Mouse (Mus musculus) heart, adult 18-20 months (tissue): Measurements from ENCODE around the gene Esrrg. TPM values are rescaled to one million over a fixed set of nuclear protein-coding genes. Genes with fewer than 3 reads are reported as not detected.

ENCODE experiments used
- DNase-seq, 2 experiments: peaks; one replicate each; pipeline ENCODE4 v3.0.0; 2021 to 2022; ENCODE audit warnings: mixed read lengths in 1 of 2
- long read RNA-seq, 2 experiments: library from polyadenylated mRNA; stranded (forward); transcript quantifications; one replicate each; pipeline ENCODE4 v2.0.0; 2021
- total RNA-seq, 2 experiments: library from RNA; stranded (reverse); gene quantifications; 2 replicates each; pipeline ENCODE4 v1.2.3; 2021

Gene Esrrg
- total RNA-seq: 10 to 100 TPM; 45.3 to 57.9 TPM
- long read RNA-seq, experiment 1, partial matches to known transcripts: 13 of 16 reads
- long read RNA-seq, experiment 1, other reads (novel, unspliced or antisense): 3 of 16 reads
- long read RNA-seq, experiment 2, partial matches to known transcripts: 2 of 8 reads
- long read RNA-seq, experiment 2, other reads (novel, unspliced or antisense): 6 of 8 reads

DNA sequence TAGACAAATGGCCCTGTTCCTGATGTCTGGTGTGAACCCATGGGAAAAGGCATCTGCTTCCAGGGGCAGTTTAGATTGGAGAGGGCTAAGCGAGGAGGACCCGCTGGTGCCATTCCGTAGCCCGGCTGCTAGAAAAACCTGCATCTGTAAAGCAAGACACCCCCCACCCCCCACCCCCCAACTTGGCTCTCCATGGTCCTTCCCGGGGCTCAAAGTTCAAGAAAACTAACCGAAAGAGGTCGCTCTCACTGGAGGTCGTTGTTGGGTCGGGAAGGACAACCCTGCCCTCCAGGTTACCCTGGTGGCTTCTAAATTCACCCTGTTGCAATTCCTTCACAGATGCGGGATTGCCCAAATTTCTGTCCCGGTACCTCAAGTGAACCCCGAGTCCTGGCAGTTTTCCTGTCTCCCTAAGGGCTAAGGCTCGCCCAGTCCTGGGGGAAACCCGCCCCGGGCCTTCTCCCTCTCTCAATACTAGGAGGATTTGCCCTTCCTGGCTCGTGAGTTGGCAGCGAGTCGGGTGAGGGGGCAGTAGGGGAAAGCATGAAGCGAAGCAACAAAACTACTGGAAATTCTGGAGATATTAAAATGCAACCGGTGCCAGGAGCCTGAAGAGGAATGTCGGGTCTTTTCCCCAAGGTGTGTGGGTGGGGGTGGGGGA is at the start of gene Esrrg:
Esrrg (plus strand) TSS at position 531 of the 661 bp plus-strand sequence.
- DNase-seq: peak in 1 of 2 experiments; percentile 39

DNA sequence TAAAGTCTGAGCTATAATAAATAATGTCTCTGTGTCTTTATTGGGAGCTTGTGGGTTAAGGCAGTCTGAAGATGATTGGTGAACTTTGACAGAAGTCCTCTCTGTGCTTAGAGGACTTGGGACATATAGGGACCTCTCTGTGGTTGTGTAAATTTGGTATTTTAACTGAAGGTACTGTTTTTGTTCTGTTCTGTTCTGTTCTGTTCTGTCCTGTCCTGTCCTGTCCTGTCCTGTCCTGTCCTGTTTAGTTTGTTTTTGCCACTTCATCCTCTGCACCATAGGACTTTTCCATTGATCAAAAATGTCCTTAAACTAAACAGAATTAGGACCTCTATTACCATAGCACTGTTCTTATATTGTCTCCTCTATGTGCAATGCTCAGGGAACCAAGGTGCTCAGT is 24.6 kb upstream of the Esrrg start:
- DNase-seq: no peak

DNA sequence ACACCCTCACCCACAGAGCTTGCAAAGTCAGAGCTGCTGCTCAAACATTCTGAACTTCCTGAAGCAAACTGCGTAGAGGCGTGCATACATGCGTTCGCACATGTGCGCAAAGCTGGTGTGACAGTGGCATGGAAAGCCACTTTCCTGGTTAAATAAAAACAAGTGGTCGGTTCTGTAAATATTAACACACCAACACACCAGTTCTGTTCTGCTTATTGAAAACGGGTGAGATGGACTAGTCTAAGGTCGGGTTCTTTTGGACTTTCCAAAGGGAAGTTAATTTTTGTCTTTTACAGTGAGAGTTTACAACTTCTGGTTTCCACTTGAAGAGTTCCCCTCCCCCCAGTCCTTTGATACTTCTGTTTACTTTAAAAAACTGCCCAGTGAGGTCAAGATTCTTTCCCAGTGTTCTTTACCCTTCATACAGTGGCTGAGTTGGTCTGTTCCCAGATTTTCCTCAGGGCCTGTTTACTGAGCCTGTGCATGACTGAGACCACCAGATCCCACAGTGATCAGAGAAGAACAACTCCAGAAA is 22.0 kb upstream of the Esrrg start:
- no peak for DNase-seq

DNA sequence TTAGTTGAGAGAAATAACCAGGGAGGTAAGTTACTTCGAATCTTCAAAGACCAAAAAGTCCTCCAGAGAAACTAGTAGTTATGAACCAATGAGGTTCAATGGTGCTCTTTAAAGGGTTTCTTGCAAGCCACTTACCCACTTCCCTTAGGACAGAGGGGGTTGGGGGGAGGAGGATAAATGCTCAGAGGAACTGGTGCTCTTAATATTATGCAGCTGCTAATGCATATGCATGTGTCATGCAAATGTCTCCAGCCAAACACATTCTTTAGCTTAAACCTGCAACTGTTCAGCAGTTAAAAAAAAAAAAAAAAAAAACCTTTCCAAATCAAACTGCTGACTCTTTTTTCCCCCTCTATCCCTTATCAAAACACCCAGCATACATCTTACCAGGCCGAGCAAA is 5.6 kb upstream of the Esrrg start:
- no peak for DNase-seq

DNA sequence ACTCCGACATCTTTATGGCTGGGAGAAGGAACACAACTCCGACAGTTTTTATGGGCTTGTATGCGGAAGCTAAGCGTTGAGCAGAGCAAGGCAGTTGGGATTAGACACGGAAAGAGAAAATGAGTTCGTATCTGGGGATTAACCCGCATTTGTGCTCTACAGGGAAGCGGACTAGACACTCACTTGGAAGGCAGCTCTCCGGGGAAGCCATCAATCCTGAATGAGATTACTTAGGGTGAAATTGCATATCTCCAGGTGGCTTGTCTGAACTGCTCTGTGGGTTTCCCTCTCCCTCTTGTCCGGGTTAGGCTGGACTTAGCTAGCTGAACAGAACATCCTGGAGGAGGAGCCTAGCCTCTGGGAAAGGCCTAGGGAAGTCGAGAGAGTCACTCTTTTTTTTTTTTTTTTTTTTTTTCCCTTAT is 4.5 kb upstream of the Esrrg start:
- DNase-seq: no peak

DNA sequence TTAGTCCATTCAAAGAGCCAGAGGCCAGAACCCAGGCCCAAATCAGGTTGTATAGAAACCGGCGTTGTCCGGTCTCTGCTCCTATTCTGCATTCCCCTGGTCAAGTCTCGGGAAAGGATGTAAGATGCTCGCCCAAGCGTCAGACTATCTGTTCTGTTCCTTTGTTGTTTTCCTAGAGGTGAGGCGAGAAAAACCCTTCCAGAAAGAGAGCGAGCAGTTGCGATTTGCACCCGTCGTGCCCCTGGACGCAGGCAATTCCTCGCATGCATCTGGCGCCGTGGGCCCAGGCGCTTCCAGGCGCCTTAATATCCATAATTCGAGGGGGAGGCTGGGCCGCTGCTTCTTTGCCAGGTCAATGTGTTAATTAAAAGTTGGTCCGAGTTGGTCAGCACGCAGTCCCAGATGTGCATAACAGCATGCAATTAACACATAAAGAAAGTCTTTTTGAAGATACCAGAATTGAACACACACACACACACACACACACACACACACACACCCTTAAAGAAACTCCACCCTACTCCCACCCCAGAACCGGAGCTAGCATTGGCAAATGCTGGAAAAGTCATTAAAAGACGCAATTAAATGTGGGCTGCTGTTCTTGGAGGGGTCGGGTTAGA is 3.8 kb upstream of the Esrrg start:
- no peak for DNase-seq

DNA sequence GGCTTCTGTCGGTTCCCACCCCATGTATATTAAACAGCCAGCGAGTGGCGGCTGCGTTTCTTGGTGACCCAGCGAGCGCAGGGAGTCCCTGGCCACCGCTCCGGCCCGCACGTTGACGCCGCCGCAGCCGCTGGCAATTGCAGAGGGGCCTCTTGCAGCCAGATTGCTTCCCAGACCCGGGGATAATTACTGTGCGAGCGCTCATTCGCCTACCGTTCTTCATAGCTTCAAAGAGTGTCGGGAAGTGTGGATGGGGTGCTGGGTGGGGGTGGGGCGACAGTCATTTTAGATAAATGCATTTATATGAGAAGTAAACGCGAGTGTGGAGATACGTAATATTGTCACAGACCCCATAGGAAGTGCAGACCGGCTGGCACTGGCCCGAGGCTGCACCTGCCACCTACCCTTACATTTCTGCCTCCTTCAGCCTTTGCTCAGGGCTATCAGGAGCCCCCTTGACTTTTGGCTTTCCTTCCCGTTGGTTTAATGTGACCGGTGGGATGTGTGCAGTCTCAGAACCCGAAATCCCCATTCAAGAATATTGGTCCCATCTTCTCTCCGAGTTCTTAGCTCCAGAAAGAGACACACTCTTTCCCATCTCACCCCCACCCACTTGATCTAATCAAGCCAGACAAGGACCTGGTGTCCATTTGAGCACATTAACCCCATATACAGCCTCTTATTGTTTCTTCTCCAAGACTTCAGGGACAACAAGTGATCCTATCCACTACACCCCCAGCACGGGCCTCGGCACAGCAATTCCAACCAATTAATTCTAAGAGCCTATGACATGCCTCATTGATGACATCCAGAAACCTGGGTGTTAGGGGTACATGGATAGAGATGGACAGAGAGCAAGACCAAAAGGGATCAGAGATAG is 3.0 kb upstream of the Esrrg start:
- DNase-seq: no peak

DNA sequence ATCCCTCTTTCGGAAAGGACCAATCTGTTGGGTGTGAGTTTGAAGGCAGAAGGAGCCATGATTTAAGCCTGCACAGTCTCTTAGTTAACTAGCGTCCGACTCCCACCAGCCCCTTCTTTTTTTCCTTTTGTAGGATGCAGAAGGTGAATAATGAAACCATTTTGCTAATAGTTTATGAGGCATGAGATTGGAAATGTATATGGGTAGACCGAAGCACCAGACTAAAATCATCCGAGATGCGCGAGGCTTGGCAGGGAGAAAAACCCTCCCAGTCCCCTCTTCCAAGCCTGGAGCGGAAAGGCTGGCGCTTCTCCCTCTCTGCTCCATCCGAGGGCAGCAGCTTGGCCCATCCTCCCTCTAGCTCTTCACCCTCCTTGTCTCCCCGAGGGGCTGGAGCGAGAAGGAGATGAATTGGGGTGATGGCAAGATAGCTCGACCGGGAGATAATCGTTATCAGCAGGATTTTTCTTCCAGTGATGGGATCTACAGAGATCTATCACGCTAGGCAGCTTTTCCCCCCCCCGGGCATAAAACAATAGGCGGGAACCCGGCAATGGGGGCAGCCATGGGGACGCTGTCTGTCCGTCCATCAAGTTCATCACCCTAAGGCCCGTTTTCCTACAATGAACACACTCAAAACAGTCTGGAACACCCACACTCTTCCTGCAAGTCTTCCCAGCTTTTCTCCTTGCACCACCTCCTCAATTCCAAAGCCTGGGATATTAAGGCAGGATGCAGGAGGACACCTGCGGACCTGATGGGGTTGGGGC is 2.1 kb upstream of the Esrrg start:
- no peak for DNase-seq

DNA sequence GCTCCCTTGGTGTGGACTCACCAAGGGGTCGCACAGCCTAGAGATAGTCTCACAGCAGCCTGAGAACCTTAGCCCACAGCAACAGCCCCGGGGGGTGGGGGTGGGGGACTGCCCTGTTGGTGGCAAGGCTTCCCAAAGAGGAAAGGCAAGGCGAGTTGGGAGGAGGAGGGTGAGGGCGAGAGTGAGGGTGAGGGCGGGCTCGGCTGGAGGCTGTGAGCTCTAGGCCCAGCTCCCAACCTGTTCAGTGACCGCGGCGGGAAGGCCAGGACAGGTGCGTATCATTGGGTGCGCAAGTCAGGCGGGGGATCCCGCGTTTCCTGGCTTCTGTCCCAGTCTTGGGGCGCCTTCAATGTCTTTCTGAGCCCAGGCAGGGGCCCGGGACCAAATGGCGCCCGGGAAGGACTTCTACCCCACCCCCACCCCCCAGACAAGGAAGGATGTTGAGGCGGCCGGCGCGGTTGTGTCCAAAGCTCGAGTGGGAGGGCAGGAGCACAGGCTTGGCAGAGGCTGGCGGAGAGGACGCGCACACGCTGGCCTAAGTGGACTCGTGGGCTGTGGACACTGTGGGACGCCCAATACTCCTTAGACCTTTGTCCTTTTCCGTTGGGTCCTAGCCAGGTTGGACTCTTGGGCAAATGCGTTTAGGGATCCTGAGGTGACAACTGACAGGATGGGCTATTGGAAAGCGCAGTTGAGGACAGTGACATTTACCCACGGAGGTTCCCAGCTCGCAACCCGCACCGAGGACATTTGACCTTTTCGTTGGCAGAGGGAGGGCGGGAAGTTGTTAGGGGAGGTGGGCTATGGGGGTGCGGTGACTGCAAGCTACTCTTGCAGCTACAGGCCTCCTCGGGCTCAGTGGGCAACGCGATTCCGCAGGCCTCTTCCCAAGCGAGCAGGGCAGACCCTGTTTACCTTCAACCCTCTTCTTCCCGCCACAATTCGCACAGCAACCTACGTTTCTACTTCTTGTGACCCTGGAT is 1.2 kb upstream of the Esrrg start:
- DNase-seq: no peak

DNA sequence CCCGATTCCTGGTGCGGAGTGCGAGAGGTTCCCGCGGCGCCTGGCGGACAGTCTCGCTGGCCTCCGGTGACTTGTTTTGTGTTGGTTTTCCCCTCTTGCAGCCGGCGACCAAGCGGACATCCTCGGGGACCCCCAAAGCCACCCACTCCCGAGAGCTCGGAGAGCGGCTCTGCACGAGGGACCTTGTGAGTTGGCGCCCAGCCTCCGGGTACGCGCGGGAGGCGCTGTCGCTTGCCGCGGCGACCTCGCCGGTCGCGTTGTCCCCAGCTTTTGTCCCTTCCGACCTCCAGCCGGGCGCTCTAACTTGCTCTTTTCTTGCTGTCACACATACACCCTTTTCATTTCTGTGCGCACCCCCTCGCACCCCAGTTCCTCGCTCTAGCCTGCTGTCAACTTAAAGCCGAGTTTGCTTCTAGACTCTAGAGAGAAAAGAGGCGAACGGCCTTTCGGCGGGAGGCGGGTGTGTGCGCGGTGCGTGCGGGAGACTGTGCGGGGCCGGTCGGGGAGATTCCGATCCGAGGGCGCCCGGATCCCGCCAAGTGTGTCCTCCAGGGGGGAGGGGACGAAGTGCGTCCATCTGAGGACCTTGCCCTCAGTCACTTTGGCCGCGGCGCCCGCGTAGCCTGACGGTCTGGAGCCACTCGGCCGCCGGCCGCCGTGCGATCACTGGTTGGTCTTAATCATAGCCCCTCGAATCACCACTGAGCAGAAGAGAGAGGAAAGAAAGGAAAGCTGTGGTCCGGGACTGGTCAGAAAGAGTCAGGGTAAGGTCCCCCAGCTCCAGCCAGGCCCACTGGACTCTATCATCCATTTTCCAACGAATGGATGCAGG is 646 bp downstream of the Esrrg start:
- peak; percentile 35 to 64 for DNase-seq

DNA sequence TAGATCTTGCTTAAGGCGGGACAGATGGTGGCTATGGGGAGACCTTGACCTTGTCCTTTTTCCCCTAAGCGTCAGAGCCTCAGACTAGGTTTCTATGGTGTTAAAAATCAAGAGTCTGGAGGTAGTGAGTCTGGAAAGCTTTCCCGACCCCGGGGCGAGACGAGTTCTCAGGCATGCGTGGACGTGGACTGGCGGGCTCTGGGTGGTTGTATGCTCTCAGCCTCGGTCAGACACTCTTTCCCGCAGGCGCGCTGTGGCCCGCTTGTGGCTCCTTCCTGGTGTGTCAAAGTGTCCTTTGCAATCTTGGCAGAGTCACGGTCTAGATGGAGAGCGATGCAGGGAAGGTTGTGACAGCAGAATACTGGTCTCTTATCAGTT is 1.3 kb downstream of the Esrrg start:
- peak; percentile 18 to 61 for DNase-seq

DNA sequence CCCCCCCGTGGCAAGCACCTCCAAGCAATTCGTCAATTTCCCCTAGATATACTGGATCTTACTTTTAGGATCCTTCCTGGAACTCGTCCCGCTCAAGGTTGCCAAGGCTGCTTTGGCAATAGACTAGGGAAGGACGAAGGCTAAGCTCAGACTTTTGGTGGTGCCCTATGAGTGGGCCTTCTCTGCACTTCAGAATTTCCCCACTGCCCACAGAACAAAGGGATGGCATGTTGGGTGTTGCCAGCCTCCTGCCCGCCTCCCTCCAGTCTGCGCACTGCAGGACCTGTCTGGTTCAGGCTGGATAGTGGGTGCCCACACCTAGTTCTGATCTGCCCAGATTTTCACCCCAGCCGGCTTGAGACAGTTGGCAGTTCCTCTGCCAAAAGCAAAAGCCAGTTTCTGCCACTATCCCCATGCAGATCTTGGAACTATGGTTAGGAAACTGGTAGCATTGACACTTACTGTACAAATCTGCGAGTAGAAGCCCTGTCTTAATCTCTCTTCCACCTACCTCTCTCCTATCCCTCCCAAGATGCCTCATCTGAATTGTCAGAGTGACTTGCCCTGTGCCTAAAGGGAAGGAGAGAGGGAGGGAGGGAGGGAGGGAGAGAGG is 1.9 kb downstream of the Esrrg start:
- DNase-seq: peak in 1 of 2 experiments; percentile 13

DNA sequence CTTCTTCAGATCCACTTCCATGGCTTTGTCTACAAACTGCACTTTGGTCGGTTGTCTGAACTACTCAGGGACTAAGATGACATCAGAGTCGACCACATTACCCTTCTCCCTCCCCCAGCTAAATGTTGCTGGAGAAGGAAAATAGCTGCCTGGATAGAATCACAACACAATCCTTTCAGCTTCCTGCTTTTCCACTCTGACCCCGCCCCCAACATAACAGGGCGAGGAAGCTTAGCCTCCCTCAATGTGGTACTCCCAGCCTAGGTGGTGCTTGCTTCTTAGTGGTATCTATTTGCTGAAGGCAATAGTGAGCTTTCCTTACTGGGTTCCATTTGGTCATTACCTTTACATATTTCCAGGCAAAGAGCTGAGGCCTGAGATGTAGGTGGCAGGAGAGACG is 3.3 kb downstream of the Esrrg start:
- no peak for DNase-seq

DNA sequence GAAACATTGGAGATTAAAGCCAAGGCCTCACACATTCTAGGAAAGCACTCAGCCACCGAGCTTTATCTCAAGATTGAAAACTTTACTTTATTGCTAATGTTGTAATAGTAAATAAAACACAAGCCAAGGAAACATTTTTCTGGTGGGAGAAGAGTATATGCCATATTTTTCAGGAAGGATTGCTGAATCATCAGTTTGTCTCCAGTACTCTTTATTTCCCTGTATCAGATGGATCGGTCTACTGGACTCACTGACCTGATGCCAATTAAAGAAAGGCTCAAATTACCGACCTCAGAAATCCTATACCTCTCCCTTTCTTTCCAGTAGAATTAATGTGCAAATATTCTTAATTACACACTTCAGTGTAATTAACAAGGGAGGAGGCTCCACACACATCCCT is 4.7 kb downstream of the Esrrg start:
- DNase-seq: no peak

DNA sequence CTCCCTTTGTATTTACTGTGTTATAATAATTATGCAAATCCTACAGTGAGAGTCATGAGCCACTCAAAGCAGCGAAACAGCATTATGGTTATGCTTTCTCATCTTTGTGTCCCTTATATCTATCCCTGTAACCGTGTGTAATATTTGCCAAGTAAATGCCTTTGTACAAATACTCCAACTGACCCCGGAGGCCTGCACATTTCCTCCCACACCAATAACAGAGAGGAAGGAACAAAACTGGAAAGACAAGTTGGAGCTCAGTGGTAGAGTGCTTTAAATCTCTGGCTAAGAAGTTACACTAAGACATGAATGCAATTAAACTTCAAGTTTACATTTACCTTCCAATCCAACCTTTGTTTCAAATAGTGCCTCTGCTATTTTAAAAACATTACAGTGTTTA is 15.4 kb downstream of the Esrrg start:
- DNase-seq: no peak

DNA sequence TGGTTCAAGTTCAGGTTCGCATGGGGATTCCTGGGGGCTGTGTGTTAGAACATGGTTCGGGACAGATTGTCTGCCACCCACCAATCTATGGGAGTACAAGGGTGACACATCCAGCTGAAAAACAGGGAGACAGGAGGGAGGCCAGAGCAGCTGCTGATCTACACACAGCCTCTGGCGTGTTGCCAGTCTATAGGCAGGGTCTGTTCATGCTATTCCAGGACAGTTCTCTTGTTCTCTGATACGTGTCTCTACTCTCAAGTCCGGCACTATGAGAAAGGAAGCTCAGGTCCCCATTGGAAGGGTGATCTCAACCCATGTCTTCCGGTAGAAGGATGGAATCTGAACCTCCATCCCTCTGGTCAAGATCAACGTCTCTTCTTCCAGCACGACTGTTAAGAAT is 21.8 kb downstream of the Esrrg start:
- DNase-seq: no peak

DNA sequence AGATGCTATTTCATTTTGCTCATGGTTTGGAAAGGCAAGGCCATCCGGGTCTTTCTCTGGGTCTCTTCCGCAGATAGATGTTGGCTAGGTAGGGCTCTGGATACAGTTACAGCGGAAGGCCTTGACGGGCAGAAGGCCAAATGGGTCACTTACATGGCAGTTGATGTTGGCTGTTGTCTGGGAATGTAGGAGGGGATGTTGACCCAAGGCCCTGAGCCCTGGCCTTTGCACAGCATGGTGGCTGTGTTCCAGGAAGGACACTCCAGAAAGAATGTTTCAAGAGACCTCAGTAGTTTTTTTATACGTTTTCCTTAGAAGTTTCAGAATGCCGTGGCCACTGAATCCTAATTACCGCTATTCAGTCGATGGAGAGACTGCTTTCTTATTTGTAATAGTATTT is 22.9 kb downstream of the Esrrg start:
- peak in 1 of 2 experiments; percentile 18 for DNase-seq

DNA sequence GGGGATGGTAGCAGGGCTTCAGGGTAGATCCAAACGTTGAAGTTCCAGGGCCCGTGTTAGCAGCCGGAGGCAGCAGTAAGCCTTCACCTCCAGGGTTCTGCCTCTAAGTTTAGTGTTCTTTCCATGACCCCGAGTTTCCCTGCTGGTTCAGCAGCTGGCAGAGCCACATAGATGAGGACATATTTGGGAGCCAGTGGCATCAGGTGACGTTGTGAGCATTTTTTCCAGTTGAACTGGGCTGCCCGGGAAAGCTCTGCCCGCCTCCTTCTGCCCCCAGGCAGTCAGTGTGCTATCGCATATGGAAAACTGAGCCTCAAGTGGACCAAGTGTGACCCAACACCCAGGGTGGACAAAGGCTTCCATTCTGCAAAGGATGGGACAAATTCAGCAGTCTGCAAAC is 36.7 kb downstream of the Esrrg start:
- DNase-seq: peak; percentile 41 to 53

DNA sequence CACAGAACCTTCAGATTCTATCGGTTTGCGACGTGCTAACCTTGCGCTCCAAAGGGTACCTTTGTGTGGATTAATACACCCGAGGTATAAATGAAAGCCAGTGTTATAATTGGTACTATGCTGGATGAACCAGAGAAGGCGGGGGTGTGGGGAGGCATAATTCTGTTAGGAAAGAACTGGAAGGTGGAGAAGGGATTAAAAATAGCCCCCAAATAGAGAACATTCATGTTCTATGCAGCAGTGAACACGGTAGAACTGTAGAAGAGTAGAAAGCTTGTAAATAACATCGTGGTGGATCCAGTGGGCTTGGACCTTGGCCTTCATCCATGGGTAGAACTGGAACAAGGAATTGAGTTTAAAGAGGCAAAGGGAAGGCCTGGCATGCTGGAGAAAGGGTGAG is 40.0 kb downstream of the Esrrg start:
- DNase-seq: no peak
